Mouse (Mus musculus) midbrain, embryonic 11.5 days (tissue): ENCODE measurements around the gene Olfr465-ps1. TPM values are rescaled to one million over a fixed set of nuclear protein-coding genes. Genes with fewer than 3 reads are reported as not detected.

ENCODE experiments used
- ATAC-seq: fragments of 200-750 bp; cut with Nextera tagmentation; 2 replicates; pipeline ENCODE4 v1.8.0; 2017; ENCODE audit warnings: moderate TSS enrichment, moderate library complexity; ENCODE audit not compliant: low FRiP score
- DNase-seq: peaks from one replicate; pipeline ENCODE4 v3.0.0; 2015; ENCODE audit warnings: low spot score; ENCODE audit errors: missing footprints
- H3K27ac ChIP-seq: fragments of 300-500 bp; sonication (generic); 2 replicates; pipeline ENCODE4 v1.5.1; 2014; ENCODE audit warnings: low read depth, low read length
- H3K27me3 ChIP-seq: fragments of 300-500 bp; sonication (generic); 2 replicates; pipeline ENCODE4 v1.6.1; 2014; ENCODE audit warnings: mild to moderate bottlenecking, low read length, moderate library complexity, mixed read lengths; ENCODE audit not compliant: control insufficient read depth, insufficient read depth
- H3K36me3 ChIP-seq: fragments of 300-500 bp; sonication (generic); 2 replicates; pipeline ENCODE4 v1.6.1; 2014; ENCODE audit warnings: mild to moderate bottlenecking, low read length, moderate library complexity, mixed read lengths; ENCODE audit not compliant: control insufficient read depth, insufficient read depth
- H3K4me1 ChIP-seq: fragments of 300-500 bp; sonication (generic); 2 replicates; pipeline ENCODE4 v1.6.1; 2014; ENCODE audit warnings: low read length; ENCODE audit not compliant: control insufficient read depth, insufficient read depth
- H3K4me2 ChIP-seq: fragments of 300-500 bp; sonication (generic); 2 replicates; pipeline ENCODE4 v1.6.1; 2014; ENCODE audit warnings: mild to moderate bottlenecking, moderate library complexity
- H3K4me3 ChIP-seq: fragments of 300-500 bp; sonication (generic); 2 replicates; pipeline ENCODE4 v1.5.1; 2014; ENCODE audit warnings: low read depth, low read length
- H3K9ac ChIP-seq: fragments of 300-500 bp; sonication (generic); 2 replicates; pipeline ENCODE4 v1.6.1; 2014; ENCODE audit warnings: low read length
- H3K9me3 ChIP-seq: fragments of 300-500 bp; sonication (generic); 2 replicates; pipeline ENCODE4 v1.6.1; 2016; ENCODE audit warnings: low read length; ENCODE audit not compliant: control insufficient read depth
- WGBS: fragments of 180-500 bp; shearing (Covaris S2); extraction: QIAGEN DNeasy Blood & Tissue Kit; methylation state at CpG from one replicate; pipeline ENCODE4 v1.1.7; 2014; 5-methylcytosine and 5-hydroxymethylcytosine counted together
- polyA plus RNA-seq: library from polyadenylated mRNA; unstranded; fragments of >200 nt; fragmentation: Nextera tagmentation; extraction: Ambion mirVana; gene quantifications from 2 replicates; pipeline ENCODE4 v1.2.1, GENCODE M21; 2014

The Olfr465-ps1 gene
- polyA plus RNA-seq, 1 experiment from 2014 or later = not detected

DNA sequence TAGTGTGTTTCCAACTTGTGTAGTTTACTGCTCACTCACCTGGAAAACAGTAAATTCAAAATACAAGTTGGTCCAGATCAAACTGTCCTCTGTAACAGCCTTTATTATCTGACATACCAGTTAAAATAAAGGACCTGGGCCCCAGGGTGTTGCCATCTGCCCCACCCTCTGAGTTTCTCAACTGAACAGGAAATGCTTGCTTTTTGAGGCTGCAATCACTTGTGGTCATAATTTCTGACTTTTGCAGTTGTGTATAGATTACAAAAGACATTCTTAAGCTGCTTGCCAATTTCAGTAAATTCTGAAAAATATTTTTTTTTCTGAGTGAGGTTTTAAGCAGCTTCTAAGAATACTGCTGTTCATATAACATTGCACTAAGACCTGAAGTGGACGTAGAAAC is 15.8 kb upstream of the Olfr465-ps1 start:
- H3K4me1 ChIP-seq = no peaks in the 10 kb centered on the region
- H3K27me3 ChIP-seq = no peaks in the 10 kb centered on the region
- WGBS = 78% methylated on average over 1 of the region's 1 CpGs
- H3K4me2 ChIP-seq = no peak overlapping the region
- no peaks in the 10 kb centered on the region for H3K36me3 ChIP-seq
- H3K27ac ChIP-seq = no peak overlapping the region
- H3K9ac ChIP-seq = no peak overlapping the region
- no peaks in the 10 kb centered on the region for H3K9me3 ChIP-seq
- H3K4me3 ChIP-seq = no peak overlapping the region
- no peak for DNase-seq
- no peak for ATAC-seq

- ATAC-seq (no peak), DNase-seq (no peak)
- Histone ChIP-seq H3K4me1 (no peaks in the 10 kb centered on the region), H3K27me3 (no peaks in the 10 kb centered on the region), H3K9ac (no peak overlapping the region), H3K36me3 (no peaks in the 10 kb centered on the region), H3K27ac (no peak overlapping the region), H3K9me3 (no peaks in the 10 kb centered on the region; the same call in 1 of the 2 replicates), H3K4me3 (no peak overlapping the region), H3K4me2 (no peak overlapping the region)
- 64% methylated on average over 3 of the region's 3 CpGs for WGBS
These were observed 10.6 kb upstream of the Olfr465-ps1 start for GRCm38 (mm10) chr13:65127063-65127847.

DNA sequence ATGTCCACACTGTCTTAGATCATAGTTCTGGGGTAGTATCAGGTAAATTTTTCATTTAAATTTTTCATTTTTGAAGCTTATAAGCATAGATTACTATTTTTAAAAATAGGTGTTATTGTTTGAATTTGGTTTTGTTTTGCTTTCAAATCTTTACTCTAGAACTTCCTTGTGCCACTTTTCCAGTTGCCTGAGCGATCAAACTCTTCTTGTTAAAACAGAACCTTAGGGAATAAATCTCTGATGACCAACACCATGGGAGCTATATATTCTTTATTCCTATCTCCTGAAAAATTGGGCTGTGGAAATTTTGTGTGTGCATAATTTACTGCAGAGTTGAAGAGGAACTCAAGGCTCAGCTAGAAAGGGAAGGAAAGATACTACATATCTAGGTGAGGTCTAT is 12.1 kb downstream of the Olfr465-ps1 start, which contains the start of gene Olfr466:
Olfr466 (plus strand) TSS at position 301 of the 400 bp plus-strand sequence.
- Histone ChIP-seq H3K9me3 (no peaks in the 10 kb centered on the region), H3K27me3 (no peaks in the 10 kb centered on the region), H3K4me3 (no peak within 1 kb of the TSS), H3K27ac (no peak within 1 kb of the TSS), H3K4me1 (no peaks in the 10 kb centered on the region), H3K4me2 (no peak within 1 kb of the TSS), H3K9ac (no peak within 1 kb of the TSS), H3K36me3 (no peaks in the 10 kb centered on the region)
- no peak for DNase-seq
- ATAC-seq = no peak
- 74% methylated on average over 1 of the region's 1 CpGs for WGBS

- DNase-seq = no peak
- Histone ChIP-seq H3K27me3 (no peaks in the 10 kb centered on the region), H3K4me1 (no peaks in the 10 kb centered on the region), H3K9ac (no peak overlapping the region), H3K4me3 (no peak overlapping the region), H3K9me3 (no peaks in the 10 kb centered on the region), H3K36me3 (no peaks in the 10 kb centered on the region), H3K4me2 (no peak overlapping the region), H3K27ac (no peak overlapping the region)
- ATAC-seq = no peak
- WGBS = 77% methylated on average over 3 of the region's 3 CpGs
These were observed 36.2 kb downstream of the Olfr465-ps1 start for GRCm38 (mm10) chr13:65174102-65174501.

- Histone ChIP-seq H3K27ac (no peak overlapping the region), H3K9me3 (no peaks in the 10 kb centered on the region), H3K27me3 (no peaks in the 10 kb centered on the region), H3K9ac (peak overlapping the region; percentile 40; the same call in 1 of the 2 replicates), H3K36me3 (no peaks in the 10 kb centered on the region), H3K4me2 (peak overlapping the region; percentile 50), H3K4me1 (no peaks in the 10 kb centered on the region), H3K4me3 (peak overlapping the region; percentile 16)
- ATAC-seq (peak; percentile 86), DNase-seq (peak; percentile 94)
- WGBS = 20% methylated on average over 46 of the region's 46 CpGs
These were observed 38.0 kb downstream of the Olfr465-ps1 start for GRCm38 (mm10) chr13:65175734-65176471.

GRCm38 (mm10) chr13:65176472-65177091 is 38.7 kb downstream of the Olfr465-ps1 start:
- peak; percentile 53; the same call in 1 of the 2 replicates for ATAC-seq
- H3K36me3 ChIP-seq = no peaks in the 10 kb centered on the region
- WGBS = 62% methylated on average over 15 of the region's 15 CpGs
- no peak overlapping the region for H3K4me2 ChIP-seq
- no peak overlapping the region for H3K4me3 ChIP-seq
- H3K27ac ChIP-seq = no peak overlapping the region
- DNase-seq = no peak
- no peaks in the 10 kb centered on the region for H3K9me3 ChIP-seq
- H3K4me1 ChIP-seq = no peaks in the 10 kb centered on the region
- H3K9ac ChIP-seq = no peak overlapping the region
- H3K27me3 ChIP-seq = no peaks in the 10 kb centered on the region

Other genes with a start within 250 kb of the Olfr465-ps1 start
- 0.03 and 0.08 TPM in 2 replicates for gene Cntnap3, start 234.1 kb upstream of the Olfr465-ps1 start, polyA plus RNA-seq
- not detected in 2 replicates for gene Spata31, start 220.7 kb upstream of the Olfr465-ps1 start, polyA plus RNA-seq
- not detected in 2 replicates for gene Spata31d1c, start 105.0 kb upstream of the Olfr465-ps1 start, polyA plus RNA-seq
- not detected in 2 replicates for gene Prss47, start 85.3 kb upstream of the Olfr465-ps1 start, polyA plus RNA-seq
- gene Mfsd14b, start 25.1 kb upstream of the Olfr465-ps1 start, polyA plus RNA-seq = 44.0 and 44.7 TPM in 2 replicates
- not detected in 2 replicates for gene Olfr466, start 12.2 kb downstream of the Olfr465-ps1 start, polyA plus RNA-seq
- not detected in 2 replicates for gene Nlrp4f, start 67.9 kb downstream of the Olfr465-ps1 start, polyA plus RNA-seq
- not detected in 2 replicates for gene Gm10775, start 121.5 kb downstream of the Olfr465-ps1 start, polyA plus RNA-seq
- 19.7 and 20.7 TPM in 2 replicates for gene Zfp369, start 140.7 kb downstream of the Olfr465-ps1 start, polyA plus RNA-seq